Mouse (Mus musculus) C2C12 (cell line): ENCODE measurements at regions not wholly inside any gene's neighbourhood (a gene's known extent, or its start where the extent isn't known, plus 50 kb on each side); places are given as distances from the start of the nearest gene placed in this dataset.

Experiments used
- CTCF ChIP-seq: IDR thresholded peaks from one replicate; pipeline ENCODE4 v1.5.1; 2011; ENCODE audit not compliant: control insufficient read depth, insufficient read depth, insufficient read length
- MYOD1 ChIP-seq: IDR thresholded peaks from one replicate; pipeline ENCODE4 v1.6.1; 2011; ENCODE audit warnings: low read depth; ENCODE audit not compliant: control insufficient read depth, insufficient read length

- TF ChIP-seq CTCF: no peak
- TF ChIP-seq MYOD1: no peak
Observed at GRCm38 (mm10) chr4:142381168-142381567, 142.0 kb upstream of the Kazn start.
